Mouse (Mus musculus): ENCODE data around the gene Zscan26. TPM values are rescaled to one million over a fixed set of nuclear protein-coding genes. Genes with fewer than 3 reads are reported as not detected.
A peak's percentile ranks its signal among the peaks of the same experiment; 100 is the strongest.

Gene Zscan26
- total RNA-seq, 4 experiments from 2014 or later = 41.9 to 57.9 (median 51.1) TPM

DNA sequence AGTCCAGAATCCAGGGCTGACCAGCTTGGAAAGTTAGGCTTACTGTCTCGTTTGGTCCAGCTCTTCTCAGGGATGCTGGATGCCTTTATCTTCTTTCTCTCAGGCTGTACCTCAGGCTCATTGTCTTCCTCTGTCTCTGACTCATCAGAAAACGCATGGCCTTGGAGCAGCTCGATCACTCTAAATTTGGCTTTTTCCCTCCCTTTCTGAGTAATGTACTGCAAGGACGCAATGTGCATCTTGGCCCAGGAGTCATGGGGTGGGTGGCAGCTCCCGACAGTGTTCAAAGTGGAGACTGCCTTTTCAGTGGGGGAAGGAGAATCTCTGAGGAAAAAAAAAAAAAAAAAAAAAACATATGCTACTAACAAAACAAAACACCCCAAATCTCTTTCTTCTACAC lies 30.2 kb downstream of the Zscan26 start:
- DNase-seq = peak; percentile 70

DNA sequence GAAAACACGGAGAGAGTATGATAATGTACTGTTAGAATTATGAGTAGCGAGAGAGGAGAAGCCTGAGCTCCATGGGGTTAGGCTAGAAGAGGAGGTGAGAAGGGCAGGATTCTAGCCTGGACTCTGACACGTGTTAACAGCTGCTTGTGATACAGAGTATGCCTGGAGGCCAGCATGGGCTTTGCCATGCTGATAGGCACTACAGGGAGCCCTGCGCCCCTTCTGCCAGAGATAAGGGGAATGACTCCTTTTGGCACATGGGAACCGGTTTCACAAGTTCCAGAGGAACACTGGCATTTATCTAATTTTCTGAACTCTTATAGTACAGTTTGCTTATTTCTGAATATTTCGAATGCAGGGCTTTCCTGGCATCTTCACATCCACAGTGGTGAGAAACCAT lies 34.7 kb downstream of the Zscan26 start:
- DNase-seq = no peak

DNA sequence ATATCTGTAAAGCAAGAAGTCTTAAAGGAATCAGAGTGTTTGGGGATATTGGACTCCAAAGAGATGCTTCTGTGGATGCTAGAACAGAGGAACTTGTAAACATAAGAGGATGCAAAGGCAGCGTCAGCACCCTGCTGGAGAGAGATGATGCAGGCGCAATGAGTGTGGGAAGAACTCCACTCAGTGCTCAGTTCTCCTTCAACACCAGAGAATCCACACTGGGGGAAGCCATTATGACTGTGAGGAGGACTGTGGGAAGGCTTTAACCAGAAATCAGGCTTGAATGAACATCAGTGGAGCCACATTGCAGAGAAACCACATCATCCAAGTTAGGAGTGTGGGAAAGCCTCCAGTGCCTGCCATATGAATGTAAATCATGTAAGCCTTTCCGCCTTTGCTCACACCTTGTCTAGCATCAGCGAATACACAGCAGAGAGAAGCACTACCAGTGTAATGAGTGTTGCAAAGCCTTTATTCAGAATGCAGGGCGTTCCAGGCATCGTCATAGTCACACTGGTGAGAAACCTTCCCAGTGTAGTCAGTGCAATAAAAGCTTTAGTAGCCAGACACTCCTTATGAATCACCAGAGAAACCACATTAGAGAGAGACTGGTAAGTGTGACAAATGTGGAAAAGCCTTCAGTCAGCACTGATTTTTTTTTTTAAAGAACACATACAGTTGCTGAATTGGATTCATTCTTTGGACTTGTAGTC lies 36.1 kb downstream of the Zscan26 start:
- DNase-seq = no peak

DNA sequence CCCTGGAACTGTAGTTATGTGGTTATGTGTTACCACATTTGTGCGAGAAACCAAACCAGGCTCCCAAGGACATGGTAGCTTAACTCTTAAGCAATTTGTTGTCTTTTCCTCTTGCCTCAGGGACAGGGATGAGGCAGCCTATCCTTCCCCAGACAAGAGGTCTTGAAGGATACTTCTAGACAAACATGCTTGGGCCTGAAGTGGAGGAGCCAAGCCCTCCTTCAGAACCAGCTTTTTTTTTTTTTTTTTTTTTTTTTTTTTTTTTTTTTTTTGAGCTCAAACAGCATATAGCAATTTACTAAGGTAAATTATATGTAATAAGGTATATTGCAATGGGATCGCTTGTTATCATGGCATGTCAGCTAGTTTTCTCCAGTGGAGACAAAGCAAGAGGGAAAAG lies 37.8 kb downstream of the Zscan26 start:
- DNase-seq = no peak

- DNase-seq = no peak
Measured at GRCm38 (mm10) chr13:21415266-21415665, 38.3 kb downstream of the Zscan26 start.

DNA sequence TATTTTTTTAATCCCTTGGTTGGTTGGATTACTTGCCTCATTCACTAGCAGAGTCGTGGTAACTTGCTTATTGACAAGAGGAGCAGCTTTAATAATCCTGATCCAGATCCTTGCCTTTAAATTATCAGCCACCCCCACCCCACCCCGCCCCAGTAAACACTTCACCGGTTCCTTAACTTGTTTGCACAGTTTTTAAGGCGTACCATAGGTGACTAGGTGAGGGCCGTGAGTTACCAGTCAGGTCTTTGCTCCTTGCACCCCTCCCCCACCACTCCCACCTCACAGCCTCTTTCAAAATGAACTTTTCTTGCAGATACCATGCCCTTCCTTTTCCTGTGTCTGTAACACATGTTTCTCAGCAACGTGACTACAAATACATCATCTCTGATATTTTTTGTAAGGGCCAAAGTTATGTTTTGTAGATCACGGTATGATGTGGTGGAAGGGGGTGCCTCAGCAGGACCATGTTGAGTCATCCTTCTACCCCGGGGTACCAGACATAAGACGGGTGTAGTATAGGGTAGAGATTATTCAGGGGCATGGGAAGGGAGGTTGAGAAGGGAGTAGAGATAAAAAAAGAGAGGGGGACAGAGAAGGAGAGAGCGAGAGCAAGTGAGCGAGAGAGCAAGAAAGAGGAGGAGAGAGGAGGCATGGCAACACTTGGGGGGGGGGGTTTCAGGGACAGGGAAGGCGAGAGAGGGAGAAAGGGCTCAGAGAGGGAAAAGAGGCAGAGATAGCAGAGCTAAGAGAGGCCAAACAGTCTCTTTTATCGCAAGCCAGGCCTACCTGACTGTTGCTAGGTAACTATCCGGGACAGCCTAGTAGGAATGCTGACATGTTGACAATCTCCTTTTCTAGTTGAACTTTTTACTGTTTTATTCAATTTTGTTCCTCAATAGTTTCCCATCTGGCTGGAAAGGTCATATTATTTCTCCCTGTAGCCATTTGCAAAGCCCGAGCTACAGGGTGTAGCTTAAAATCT lies 39.0 kb downstream of the Zscan26 start:
- DNase-seq = no peak

DNA sequence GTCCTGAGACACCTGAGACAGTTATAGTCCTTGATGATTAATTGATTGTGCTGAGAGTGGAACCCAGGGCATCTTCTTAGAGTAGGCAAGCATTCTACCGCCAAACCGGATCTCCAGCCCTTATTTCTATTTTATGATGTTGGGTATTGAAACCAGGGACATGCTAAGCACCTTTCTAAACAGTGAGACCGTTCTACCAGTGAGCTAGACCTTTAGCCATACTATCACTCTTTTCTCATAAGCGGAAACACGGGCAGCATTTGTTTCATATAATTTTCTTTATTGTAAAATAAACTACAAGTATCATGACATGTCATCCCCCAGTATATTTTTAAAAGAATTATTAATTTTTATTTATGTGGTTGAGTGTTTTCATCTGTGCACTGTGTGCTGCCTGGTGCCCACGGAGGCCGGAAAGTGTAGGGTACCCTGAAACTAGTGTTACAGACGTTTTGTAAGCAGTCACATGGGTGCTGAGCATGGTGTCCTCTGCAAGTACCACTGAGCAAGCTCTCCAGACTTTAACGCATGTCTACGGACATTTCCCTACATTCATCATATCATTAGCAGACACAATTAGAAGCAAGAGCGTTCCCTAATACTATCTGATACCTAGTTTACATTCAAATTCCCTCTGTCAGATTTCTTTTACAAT lies 44.6 kb downstream of the Zscan26 start:
- no peak for DNase-seq

- DNase-seq = peak; percentile 87
Measured at GRCm38 (mm10) chr13:21407969-21408804, 45.3 kb downstream of the Zscan26 start.

DNA sequence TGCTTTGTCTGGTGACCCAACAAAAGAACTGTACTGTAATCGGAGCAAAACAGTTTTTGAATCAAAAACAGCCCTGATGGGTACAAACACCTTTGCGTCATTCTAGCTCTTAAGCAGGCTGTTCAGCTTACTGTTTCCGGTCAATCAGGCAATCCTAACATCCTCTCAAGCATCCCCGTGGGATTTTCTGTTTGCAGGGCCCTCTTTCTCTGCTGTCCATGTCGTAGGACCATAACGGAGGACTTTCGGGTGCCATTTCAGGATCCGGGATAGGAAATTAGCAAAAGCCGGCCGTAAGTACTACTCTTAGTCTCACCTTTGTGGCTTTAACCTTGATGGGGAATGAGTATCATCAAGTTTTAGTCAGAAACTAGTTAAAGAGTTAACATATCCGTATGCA lies 46.2 kb downstream of the Zscan26 start:
- DNase-seq = no peak

DNA sequence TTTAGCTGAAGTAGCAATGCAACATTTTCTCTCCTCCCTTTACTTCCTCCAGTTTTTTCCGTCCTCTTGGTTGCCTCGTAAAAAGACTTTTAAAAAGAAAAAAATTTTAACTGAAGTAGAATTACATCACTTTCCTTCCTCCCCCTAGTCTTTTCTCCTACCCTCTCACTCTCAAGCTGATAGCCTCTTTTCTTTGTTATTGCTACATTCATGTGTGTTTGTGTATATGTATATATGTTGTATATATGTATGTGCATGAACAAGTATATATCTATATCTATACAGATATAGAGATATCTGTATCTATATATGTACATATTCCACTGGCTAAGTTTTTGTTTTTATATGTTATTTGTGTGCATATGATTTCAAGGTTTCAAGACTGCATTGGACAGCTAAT lies 50.7 kb downstream of the Zscan26 start:
- DNase-seq = no peak

DNA sequence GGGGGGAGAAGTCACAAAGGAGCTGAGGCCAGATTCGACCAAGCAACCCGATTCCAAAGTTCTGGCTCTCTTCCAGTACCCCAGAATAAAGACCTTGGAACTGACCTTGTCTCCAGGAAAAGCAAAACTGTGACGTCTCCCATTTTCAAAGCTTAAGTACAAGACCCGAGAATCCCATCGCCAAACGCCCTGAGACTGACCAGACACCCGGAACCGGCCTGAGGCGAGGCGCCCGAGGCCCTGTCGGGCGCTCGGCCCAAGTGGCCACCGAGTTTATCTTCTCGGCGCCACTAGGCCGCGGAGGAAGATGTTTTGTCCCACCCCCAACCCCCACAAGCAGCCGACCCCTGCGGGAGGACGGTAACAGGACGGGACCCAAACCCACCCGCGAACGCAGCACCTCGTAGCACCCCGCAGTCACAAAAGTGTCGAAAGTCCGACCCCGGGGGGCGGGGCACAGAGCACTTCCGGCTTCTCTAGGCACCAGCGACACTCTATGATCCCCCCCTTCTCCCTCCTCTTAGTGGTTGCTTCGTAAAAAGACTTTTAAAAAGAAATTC lies 51.2 kb downstream of the Zscan26 start, which contains the start of gene Zkscan3:
TSS of gene Zkscan3 (minus strand) at position 469 of the 560 bp plus-strand sequence.
- peak; percentile 68 for DNase-seq

DNA sequence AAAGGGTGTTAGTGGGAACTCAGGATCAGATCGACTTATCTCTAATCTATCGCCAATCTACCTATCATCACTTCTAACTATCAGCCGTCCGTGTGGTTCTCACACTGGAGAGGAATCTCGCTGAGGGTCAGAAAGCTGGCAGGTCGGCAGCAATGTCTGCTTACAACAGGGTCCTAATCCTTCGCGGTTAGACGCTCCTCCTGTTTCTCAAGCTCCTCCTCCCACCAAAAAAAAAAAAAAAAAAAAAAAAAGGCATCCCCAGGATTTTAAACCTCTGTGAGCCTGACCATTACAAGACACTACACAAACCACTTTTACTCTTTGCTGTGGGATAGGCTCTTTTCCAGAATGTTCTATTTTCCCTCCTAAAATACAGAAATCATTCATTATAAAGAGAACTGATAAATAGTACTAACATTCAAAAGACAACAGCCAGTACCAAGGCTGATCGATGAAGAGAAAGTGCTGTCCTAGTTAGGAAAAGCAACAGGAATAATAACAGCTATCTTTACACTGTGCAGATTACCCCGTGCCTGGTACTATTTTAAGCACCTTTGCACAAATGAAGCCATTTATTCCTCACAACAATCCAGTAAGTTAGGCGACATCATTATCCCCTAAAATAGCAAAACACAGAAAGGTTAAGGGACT lies 51.8 kb downstream of the Zscan26 start:
- no peak for DNase-seq

- no peak for DNase-seq
Measured at GRCm38 (mm10) chr13:21401166-21401565, 52.4 kb downstream of the Zscan26 start.

DNA sequence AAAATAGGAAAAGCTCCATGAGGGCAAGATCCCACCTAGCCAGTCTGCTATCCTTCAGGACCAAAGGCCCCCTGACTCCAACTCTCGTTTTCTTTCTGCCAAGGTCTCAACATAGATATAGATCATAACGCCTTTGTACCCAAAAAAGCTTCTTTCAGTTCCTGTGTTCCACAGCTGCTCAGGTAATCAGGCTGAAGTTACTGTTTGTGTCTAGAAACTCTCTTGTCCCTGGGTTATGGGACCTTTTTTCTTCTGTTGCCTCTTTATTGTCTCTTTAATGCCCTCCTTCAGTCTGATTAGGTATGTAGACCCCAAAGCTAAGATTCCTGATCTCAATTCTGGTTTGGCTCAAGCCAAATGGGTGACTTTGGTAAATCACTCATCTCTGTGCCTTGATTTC lies 56.0 kb downstream of the Zscan26 start:
- DNase-seq = no peak

DNA sequence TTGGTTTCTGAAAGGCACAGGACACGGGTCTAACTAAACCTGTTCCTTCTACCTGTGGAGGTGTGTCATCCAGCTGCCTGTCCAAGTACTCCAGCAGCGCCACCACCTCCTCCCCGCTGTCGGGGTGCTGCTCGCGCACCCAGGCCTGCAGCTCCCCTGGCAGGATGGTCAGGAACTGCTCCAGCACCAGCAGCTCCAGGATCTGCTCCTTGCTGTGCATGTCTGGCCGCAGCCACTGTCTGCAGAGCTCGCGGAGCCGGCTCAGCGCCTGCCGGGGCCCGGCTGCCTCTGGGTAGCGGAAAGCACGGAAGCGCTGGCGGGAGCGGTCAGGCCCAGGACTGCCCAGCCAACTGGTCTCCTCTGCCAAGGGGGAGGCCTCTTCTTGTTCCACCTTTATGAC lies 57.5 kb downstream of the Zscan26 start:
- peak; percentile 32 for DNase-seq

DNA sequence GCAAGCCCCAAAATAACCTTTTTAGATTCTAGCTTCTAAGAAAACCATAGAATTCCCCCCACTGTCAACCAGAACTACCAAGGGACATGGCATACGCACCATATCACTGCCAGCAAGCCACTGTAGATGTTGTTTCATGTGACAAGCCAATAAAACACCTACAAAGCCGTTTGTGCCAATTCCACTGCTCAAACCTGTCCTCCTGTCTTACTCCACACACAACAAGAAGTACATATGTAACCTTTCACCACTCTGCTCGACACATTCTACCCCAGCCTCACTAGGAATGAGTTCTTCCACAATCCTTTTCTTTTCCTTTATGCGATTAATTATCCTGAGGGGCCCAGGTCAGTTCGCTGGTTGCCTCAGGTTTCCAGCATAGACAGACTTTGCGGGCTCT lies 57.9 kb downstream of the Zscan26 start:
- no peak for DNase-seq

DNA sequence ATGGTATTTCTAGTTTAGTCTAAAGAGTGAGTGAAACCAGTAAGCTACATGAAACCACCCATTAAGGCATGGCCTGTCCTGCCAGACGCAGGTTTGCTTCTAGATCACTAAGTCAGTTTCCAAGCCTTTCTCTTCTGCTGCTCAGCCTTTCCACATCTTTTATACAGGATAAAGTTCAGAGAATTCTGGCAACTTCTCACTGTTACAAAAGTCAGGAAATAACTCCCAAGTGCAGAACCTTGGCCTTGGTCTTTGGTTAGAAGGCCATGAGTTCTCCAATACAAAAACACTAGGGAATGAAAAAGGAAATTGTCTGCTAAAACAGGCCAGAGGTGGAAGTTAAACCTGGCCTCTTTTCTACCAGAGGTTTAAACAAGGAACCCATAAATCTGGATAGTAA lies 58.3 kb downstream of the Zscan26 start:
- no peak for DNase-seq

Measured in adrenal gland, adult 8-10 months (tissue).